Mouse (Mus musculus) kidney, postnatal 14 days (tissue): Measurements from ENCODE around the gene Trim41.

Source experiments
- DNase-seq: peaks from one replicate; pipeline ENCODE4 v3.0.0; 2022; ENCODE audit warnings: mixed read lengths

Gene Trim41

DNA sequence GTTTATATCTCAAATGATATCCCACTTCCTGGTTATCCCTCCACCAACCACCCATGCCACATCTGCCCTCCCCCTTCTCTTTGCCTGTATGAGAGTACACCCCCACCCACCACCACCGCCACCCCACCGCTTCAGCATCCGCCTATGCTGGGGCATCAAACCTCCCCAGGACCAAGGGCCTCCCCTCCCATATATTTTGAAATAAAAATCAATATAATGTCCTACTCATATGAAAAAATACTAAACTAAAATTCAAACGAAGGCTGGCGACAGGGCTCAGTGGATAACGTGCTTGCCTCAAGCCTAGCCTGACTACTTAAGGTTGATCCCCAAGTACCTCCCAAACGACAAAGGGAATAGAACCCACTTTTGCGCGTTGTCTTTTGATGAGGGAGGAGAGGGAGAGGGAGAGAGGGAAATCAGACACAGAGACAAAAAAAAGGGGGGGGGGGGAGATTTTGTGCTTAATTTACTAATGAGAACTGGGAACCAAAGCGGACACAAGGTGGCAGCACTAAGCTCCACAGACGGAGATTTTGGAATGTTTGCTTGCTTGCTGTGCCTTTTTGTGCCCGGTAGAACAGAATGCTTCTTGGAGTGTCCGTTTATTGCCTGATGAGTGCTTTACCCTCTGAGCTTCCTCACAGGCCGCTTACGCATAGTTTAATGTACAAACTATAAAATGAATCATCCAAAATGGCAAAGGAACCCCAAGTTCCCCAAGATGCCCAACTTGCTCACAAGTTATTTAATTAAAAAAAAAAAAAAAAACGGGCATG is 28.7 kb downstream of the Trim41 start:
- peak; percentile 85 for DNase-seq

DNA sequence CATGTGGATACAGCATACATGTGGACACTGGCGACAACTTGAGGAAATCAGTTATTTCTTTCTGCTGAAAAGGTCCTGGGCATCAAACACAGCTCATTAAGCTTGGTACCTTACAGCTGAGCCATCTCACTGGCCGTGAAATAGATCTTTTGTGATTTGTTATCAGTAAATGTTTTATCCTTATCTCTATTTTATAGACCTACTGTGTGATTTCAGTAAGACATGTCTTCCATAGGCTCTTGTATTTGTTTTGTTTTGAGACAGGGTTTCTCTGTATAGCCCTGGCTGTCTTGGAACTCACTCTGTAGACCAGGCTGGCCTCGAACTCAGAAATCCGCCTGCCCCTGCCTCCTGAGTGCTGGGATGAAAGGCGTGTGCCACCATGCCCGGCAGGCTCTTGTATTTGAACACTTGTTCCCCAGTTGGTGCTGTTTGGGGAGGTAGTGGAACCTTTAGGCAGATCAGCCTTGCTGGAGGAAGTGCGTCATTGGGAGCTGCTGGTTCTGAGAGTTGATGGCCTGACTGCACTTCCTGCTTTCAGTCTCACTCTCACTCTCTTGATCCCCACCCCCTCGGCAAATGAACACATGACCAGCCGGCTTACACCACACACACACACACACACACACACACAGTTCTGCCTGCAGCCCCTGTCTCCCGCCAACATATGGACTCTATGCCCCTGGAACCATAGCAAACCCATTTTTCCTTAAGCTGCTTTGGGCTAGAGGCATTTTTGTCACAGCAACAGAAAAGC is 29.5 kb downstream of the Trim41 start:
- peak; percentile 41 for DNase-seq

DNA sequence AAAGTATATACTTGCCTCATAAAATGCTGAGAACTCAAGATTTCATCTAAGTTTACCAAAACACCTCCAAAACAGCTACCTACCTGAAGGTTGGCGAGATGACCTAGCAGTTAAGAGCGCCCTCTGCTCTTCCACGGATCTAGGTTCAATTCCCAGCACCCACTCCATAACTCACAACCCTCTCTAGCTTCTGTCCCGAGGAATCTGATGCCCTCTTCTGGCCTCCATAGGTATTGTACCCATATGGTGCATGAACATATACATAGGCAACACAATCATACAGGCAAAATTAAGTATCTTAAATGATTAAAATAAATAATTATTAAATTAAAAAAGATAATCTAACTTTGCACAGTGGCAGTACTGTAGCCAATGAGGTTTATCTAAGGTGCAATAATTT is 34.9 kb downstream of the Trim41 start:
- no peak for DNase-seq

DNA sequence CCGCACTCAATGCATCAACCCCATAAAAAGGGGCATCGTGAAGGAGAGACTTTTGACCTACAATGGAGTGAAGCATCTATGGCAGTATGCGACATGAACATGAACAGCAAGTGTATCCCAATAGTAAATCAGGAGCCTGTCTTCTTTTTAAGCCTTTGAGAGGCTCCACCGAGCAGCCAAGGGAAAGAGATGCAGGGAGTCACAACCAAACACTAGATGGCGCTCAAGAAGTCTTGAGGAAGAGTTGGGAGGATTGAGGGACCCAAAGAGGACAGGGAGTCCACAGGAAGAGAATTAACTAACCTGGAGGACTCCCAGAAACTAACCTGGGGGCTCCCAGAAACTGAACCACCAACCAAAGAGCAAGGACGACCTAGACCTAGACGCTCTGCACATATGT is 37.7 kb downstream of the Trim41 start:
- no peak for DNase-seq

DNA sequence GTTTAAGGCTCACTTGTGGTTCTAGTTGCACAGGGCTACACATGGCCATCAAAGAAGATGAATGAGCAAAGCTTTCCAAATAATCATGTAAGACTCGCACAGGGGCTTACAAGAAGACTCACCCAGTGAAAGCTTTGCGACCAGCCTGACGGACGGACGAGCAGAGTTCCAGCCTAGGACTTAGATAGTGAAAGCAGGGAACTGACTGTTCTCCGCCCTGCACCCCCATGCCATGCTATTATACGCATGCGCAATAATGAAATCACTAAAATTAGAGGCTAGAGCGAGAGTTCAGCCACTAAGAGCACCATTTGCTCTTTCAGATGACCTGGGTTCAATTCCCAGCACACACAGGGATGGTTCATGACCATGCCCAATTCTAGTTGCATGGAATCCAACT is 39.9 kb downstream of the Trim41 start:
- no peak for DNase-seq

DNA sequence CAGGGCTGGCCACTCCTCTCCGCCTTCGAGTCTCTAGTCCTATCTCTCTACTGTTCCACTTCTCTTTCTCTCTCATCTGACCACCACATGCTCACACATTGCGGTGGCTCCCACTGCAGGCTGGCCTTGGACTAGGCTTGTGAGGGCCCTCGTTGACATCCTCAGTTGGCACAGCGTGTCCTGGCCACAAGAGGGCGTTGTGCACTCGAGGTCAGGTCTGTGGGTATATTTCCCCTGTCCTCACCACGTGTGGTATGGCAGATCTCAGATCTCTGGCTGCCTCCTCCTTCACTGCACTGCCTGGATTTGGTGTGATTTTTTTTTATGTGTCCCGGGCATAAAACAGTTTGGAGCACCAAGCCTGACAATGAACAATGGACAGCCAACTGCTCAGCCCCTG is 40.5 kb downstream of the Trim41 start:
- DNase-seq, result no peak

DNA sequence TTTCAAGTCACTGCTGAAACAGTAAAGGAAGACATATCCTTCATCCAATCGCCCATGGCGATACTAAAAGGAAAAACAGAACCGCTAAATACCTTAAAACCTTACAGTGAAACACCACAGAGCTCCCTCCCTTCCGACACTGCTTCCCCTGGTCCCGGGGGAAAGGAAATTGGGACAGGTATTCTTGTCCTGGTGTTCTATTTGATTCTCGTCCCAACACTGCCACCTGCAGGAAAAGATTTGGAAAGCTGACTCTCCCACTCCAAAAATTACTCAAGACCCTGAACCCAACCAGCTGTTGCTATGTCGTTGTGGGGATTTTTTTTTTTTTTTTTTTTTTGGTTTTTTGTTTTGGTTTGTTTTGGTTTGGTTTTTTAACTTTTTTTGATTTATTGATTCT is 41.7 kb downstream of the Trim41 start:
- DNase-seq, result peak; percentile 77

DNA sequence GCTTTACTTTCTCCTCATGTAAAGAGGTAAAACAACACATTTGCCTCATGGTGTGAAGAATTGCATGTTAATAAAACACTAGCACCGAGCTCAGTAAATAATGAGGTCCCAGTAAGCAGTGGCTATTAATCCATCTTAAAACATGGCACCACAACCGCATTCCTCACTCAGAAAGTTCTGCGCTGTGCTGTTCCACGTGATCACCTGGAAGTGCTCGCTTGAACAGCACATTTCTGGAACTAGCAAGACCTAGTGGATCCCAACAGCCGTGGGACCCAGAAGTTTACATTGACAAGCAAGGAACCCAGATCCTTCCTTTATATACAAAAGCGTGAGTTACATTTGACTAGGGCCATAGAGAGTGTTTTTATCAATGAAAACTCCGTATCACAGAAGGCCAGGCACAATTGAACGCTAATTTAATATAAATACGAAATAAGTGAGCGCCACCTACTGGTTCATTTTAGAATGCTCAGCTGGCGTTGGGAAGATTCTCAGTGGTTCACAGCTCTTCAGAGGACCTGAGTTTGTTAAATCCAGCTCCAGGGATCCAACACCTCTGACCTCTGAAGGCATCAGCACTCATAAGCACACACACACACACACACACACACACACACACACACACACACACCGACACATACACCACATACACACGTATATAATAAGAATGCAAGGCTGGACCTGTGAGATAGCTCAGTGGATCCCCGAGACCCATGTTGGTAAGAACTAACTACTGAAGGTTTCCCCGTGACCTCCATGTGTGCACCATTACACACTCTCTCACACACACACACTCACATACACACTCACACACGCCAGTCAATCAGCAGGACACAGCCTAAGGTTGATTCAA is 42.5 kb downstream of the Trim41 start:
- DNase-seq, result peak; percentile 58

DNA sequence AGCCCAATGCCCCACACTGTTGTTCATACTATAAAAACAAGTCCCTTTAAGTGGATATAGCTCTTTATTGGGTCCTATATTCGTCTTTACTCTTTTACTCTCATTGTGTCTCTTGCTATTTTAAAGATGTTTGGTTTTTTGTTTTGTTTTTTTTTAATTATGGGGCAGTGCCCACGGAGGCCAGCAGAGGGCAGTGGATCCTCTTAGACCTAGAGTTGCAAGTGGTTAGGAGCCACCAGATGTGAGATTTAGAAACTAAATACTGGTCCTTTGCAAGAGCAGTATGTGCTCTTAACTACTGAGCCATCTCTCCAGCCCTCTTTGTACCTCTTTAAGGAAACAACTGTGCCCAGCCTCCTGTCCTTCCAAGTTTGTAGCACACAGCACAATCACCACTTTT is 45.5 kb downstream of the Trim41 start:
- DNase-seq, result no peak

DNA sequence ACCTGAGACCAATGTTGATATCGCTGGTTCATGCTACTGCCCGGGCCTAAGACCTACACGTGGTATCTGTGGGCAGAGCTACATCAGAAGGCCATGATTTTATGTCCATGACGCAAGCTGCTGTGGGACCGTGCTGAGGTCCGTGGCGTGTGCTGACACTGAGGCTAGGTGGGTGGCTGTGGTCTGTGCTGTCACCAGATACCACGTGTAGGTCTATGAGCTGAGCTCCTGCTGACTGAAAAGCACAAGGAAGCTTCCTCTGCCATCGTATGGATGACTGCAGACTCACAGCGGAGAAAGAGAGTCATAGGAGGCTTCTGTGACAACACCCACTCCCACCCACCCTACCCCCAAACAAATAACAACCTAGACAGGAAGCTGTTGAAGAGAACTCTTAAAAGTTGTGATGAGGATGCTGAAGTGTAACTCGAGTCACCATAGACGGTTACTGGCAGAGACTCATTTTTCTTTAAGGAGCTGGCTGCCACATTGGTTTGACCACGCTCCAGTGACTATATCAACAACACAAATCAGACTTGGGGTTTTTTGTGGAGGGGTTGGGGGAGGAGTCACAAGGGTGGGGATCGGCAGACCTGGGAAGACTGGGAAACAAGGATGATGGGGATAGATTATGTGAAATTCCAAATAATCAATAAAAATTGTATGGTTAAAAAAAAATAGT is 49.8 kb downstream of the Trim41 start:
- DNase-seq, result no peak

DNA sequence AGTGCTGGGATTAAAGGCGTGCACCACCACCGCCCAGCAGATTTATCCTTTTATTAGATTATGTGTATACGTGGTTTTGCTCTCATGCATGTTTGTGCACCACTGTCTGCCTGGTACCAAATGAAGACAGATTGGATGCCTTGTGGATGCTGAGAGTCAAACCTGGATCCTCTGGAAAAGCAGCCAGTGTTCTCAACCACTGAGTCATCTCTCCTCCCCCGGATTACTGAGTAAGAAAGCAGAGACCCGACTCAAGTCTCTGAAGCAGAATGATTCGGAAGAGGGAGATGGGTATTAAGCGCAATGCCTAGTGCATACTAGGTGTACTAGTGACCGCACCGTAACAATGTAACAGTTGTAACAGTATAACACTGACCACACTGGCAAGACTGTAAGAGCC is 53.0 kb downstream of the Trim41 start:
- no peak for DNase-seq

DNA sequence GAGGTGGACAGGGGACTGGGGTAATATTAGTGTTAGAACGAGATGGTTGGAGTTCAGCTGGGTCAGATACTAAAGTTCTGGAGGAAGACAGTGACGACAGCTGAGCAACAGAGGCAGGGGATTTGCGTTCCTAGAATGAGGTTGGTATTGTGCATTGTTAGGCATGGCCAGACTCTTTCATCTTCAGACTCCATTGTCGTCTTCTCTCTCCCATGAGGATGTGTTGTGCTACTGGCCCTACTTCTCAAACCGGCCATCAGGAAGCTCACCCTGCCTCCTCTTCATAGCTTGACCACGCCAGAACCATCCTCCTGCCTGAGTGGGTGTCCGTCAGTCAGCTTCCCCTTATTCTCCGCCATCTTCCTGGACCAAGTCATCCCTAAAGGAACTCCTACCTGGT is 58.1 kb downstream of the Trim41 start:
- no peak for DNase-seq
